Comparison of ENCODE assay signal across 9 mouse cellular contexts in genomic region chr10:127339683-127340576, GRCm38 (mm10). TPM values are rescaled to one million over a fixed set of nuclear protein-coding genes. Genes with fewer than 3 reads are reported as not detected.
DNase-seq lines count a peak whose midpoint lies in the region; ATAC-seq lines count a peak whose summit lies in the region.
"Had no signal": no experiment of that assay in that cellular context is flagged by ENCODE, and none has a peak within 500 bp of the region (broad histone marks: within the 10 kb centered on the region; RNA-seq: fewer than 3 reads in every experiment).

No protein-coding gene starts in this region.

- peaks cover 71% of the 10 kb centered on the region for H3K27me3 ChIP-seq in erythroblast, embryonic 14.5 days (ENCODE audit: control insufficient read depth)
- H3K27me3 ChIP-seq in kidney, embryonic 16.5 days (ENCODE audit: insufficient read depth, low read length): no peaks in the 10 kb centered on the region; the same call in 1 of the 2 replicates

- H3K36me3 ChIP-seq in erythroblast, embryonic 14.5 days (ENCODE audit: control insufficient read depth): no peaks in the 10 kb centered on the region
- H3K36me3 ChIP-seq in kidney, embryonic 16.5 days (ENCODE audit: insufficient read depth, low read length): peaks cover 14% of the 10 kb centered on the region

- ATAC-seq in erythroblast, adult 5-6 weeks (replicated peaks; ENCODE audit: low FRiP score, poor library complexity, severe bottlenecking): no peak
- ATAC-seq in kidney, embryonic 16.5 days (ENCODE audit: low FRiP score, low TSS enrichment): peak; percentile 26

- peak overlapping the region; percentile 94 for H3K27ac ChIP-seq in kidney, embryonic 16.5 days (ENCODE audit: low read length)

- peaks cover 5% of the 10 kb centered on the region; the same call in 1 of the 2 replicates for H3K9me3 ChIP-seq in erythroblast, embryonic 14.5 days (ENCODE audit: control insufficient read depth, low read length)
- H3K9me3 ChIP-seq in kidney, embryonic 16.5 days (ENCODE audit: low read length): no peaks in the 10 kb centered on the region

- 1% methylated on average over 40 of the region's 42 CpGs for WGBS in kidney, embryonic 16.5 days

- H3K9ac ChIP-seq in kidney, embryonic 16.5 days (replicated peaks; ENCODE audit: low read length): peak overlapping the region; percentile 71

- peaks cover 18% of the 10 kb centered on the region for H3K4me1 ChIP-seq in erythroblast, embryonic 14.5 days (ENCODE audit: control insufficient read depth)
- H3K4me1 ChIP-seq in kidney, embryonic 16.5 days (ENCODE audit: insufficient read depth, low read length): peaks cover 26% of the 10 kb centered on the region

- intact Hi-C loops in gastrocnemius, postnatal 14 days (cut with DNase I; ENCODE audit: low total_unique reads): no loop called here

- H3K4me3 ChIP-seq in erythroblast, embryonic 14.5 days (replicated peaks): peak overlapping the region; percentile 26
- H3K4me3 ChIP-seq in kidney, embryonic 16.5 days (ENCODE audit: low read length): peak overlapping the region; percentile 62

- H3K4me2 ChIP-seq in kidney, embryonic 16.5 days (replicated peaks; ENCODE audit: low read depth, low read length): peak overlapping the region; percentile 99

- DNase-seq in adrenal gland, postnatal 14 days: peak; percentile 68
- DNase-seq in gastrocnemius, postnatal 14 days: peak; percentile 78
- peak; percentile 82 for DNase-seq in mesoderm, embryonic 11.5 days (ENCODE audit: low read depth, low spot score)
- no peak for DNase-seq in thymus, postnatal 14 days
- no peak for DNase-seq in frontal cortex, adult 2 months (ENCODE audit: extremely low spot score in 1 of 2, low spot score in 1 of 2)

RNA-seq across cellular contexts. Expression of gene Gli1, which starts 1.8 kb away (rescaled TPM):
- polyA plus RNA-seq in erythroblast, embryonic 14.5 days (2012): not detected in 2 replicates
- total RNA-seq in erythroblast, adult 5-6 weeks (2015; ENCODE audit: low replicate concordance): not detected in 2 replicates
- not detected in 2 replicates for total RNA-seq in erythroblast, adult 5-6 weeks (2017; ENCODE audit: low replicate concordance)
- 3.9 and 4.7 TPM in 2 replicates for total RNA-seq in adrenal gland, postnatal 14 days (2021)
- total RNA-seq in gastrocnemius, postnatal 14 days (2021): 1 to 10 TPM; 2.3 to 2.7 TPM
- 7.5 and 9.5 TPM in 2 replicates for polyA plus RNA-seq in kidney, embryonic 16.5 days (2015; fragmentation: Nextera tagmentation; extraction: Ambion mirVana)
- polyA plus RNA-seq in frontal cortex, adult 2 months (2012; rRNA removed): 2.0 and 3.2 TPM in 2 replicates
- total RNA-seq: neutrophil, adult 5-6 weeks had no signal

RNA-seq across cellular contexts. Expression of gene Inhbe, which starts 14.3 kb away (rescaled TPM):
- not detected in 2 replicates for polyA plus RNA-seq in erythroblast, embryonic 14.5 days (2012)
- not detected in 2 replicates for total RNA-seq in erythroblast, adult 5-6 weeks (2015; ENCODE audit: low replicate concordance)
- not detected in 2 replicates for total RNA-seq in erythroblast, adult 5-6 weeks (2017; ENCODE audit: low replicate concordance)
- 0.82 TPM in 1 of 2 replicates, not detected in the other for total RNA-seq in adrenal gland, postnatal 14 days (2021)
- total RNA-seq in gastrocnemius, postnatal 14 days (2021): not detected
- polyA plus RNA-seq in kidney, embryonic 16.5 days (2015; fragmentation: Nextera tagmentation; extraction: Ambion mirVana): 0.08 TPM in 1 of 2 replicates, not detected in the other
- 0.10 and 0.13 TPM in 2 replicates for polyA plus RNA-seq in frontal cortex, adult 2 months (2012; rRNA removed)

RNA-seq across cellular contexts. Expression of gene Arhgap9, which starts 18.2 kb away (rescaled TPM):
- 0.06 and 0.16 TPM in 2 replicates for polyA plus RNA-seq in erythroblast, embryonic 14.5 days (2012)
- total RNA-seq in erythroblast, adult 5-6 weeks (2015; ENCODE audit: low replicate concordance): 19.9 and 21.1 TPM in 2 replicates
- 14.6 and 18.7 TPM in 2 replicates for total RNA-seq in erythroblast, adult 5-6 weeks (2017; ENCODE audit: low replicate concordance)
- 2.1 and 15.2 TPM in 2 replicates for total RNA-seq in adrenal gland, postnatal 14 days (2021)
- total RNA-seq in gastrocnemius, postnatal 14 days (2021): 1 to 10 TPM; 1.3 to 2.1 TPM
- 2.5 and 2.6 TPM in 2 replicates for polyA plus RNA-seq in kidney, embryonic 16.5 days (2015; fragmentation: Nextera tagmentation; extraction: Ambion mirVana)
- polyA plus RNA-seq in frontal cortex, adult 2 months (2012; rRNA removed): 1.1 and 1.3 TPM in 2 replicates

RNA-seq across cellular contexts. Expression of gene Mars, which starts 28.3 kb away (rescaled TPM):
- 12.0 and 17.1 TPM in 2 replicates for polyA plus RNA-seq in erythroblast, embryonic 14.5 days (2012)
- total RNA-seq in erythroblast, adult 5-6 weeks (2015; ENCODE audit: low replicate concordance): 35.1 and 38.8 TPM in 2 replicates
- total RNA-seq in erythroblast, adult 5-6 weeks (2017; ENCODE audit: low replicate concordance): 43.5 and 45.6 TPM in 2 replicates
- total RNA-seq in adrenal gland, postnatal 14 days (2021): 81.9 and 98.4 TPM in 2 replicates
- 10 to 100 TPM; 50.3 to 56.0 TPM for total RNA-seq in gastrocnemius, postnatal 14 days (2021)
- 115 and 123 TPM in 2 replicates for polyA plus RNA-seq in kidney, embryonic 16.5 days (2015; fragmentation: Nextera tagmentation; extraction: Ambion mirVana)
- 63.1 and 81.8 TPM in 2 replicates for polyA plus RNA-seq in frontal cortex, adult 2 months (2012; rRNA removed)

RNA-seq across cellular contexts. Expression of gene Inhbc, which starts 30.3 kb away (rescaled TPM):
- polyA plus RNA-seq in erythroblast, embryonic 14.5 days (2012): not detected in 2 replicates
- total RNA-seq in erythroblast, adult 5-6 weeks (2015; ENCODE audit: low replicate concordance): not detected in 2 replicates
- not detected in 2 replicates for total RNA-seq in erythroblast, adult 5-6 weeks (2017; ENCODE audit: low replicate concordance)
- 0.79 and 14.4 TPM in 2 replicates for total RNA-seq in adrenal gland, postnatal 14 days (2021)
- not detected for total RNA-seq in gastrocnemius, postnatal 14 days (2021)
- polyA plus RNA-seq in kidney, embryonic 16.5 days (2015; fragmentation: Nextera tagmentation; extraction: Ambion mirVana): 0.09 and 0.24 TPM in 2 replicates
- not detected in 2 replicates for polyA plus RNA-seq in frontal cortex, adult 2 months (2012; rRNA removed)
- total RNA-seq: neutrophil, adult 5-6 weeks had no signal

Comparison
In these comparisons a context has a peak if more than half of its experiments do, and no peak if none do; other contexts are left out.
1. DNase-seq: peak in adrenal gland, postnatal 14 days (single experiment), gastrocnemius, postnatal 14 days (single experiment) and mesoderm, embryonic 11.5 days (single experiment); none in thymus, postnatal 14 days (single experiment) and frontal cortex, adult 2 months (0 of 2).